Mouse (Mus musculus) Patski (cell line): ENCODE results near the gene Ero1lb. TPM values are rescaled to one million over a fixed set of nuclear protein-coding genes. Genes with fewer than 3 reads are reported as not detected.

Source experiments
- ATAC-seq: fragments of 100-300 bp; one replicate; pipeline ENCODE4 v1.8.0; 2021
- CTCF ChIA-PET: fragments of 350-600 bp; sonication (Branson Sonifier 250); formaldehyde crosslinking; loops from one replicate; lab custom pipeline; 2022; ENCODE audit warnings: inconsistent platforms; lab: Charles Lee
- POLR2A ChIA-PET: fragments of 350-600 bp; sonication (Branson Sonifier 250); formaldehyde crosslinking; loops from one replicate; lab custom pipeline; 2022; ENCODE audit warnings: antibody characterized with exemption, inconsistent platforms; lab: Charles Lee
- DNase-seq: peaks from one replicate; pipeline ENCODE4 v3.0.0-alpha.2; 2011; ENCODE audit warnings: low read depth, low spot score
- H3K27me3 ChIP-seq: fragments of 371-371 bp; one replicate; pipeline ENCODE4 v1.5.1; 2021
- CTCF ChIP-seq: fragments of 100-300 bp; IDR thresholded peaks from one replicate; pipeline ENCODE4 v1.5.1; 2021
- in situ Hi-C: fragments of 300-500 bp; cut with MboI; formaldehyde crosslinking; loops from 3 replicates; pipeline ENCODE4 v1.11.1; 2018; ENCODE audit warnings: low pct_unique_long_range_greater_than_20kb, mixed read lengths
- polyA plus RNA-seq: library from polyadenylated mRNA; unstranded; gene quantifications from one replicate; pipeline ENCODE4 v1.2.3, GENCODE M21; 2021

Gene Ero1lb
- polyA plus RNA-seq, result 7.1 TPM

DNA sequence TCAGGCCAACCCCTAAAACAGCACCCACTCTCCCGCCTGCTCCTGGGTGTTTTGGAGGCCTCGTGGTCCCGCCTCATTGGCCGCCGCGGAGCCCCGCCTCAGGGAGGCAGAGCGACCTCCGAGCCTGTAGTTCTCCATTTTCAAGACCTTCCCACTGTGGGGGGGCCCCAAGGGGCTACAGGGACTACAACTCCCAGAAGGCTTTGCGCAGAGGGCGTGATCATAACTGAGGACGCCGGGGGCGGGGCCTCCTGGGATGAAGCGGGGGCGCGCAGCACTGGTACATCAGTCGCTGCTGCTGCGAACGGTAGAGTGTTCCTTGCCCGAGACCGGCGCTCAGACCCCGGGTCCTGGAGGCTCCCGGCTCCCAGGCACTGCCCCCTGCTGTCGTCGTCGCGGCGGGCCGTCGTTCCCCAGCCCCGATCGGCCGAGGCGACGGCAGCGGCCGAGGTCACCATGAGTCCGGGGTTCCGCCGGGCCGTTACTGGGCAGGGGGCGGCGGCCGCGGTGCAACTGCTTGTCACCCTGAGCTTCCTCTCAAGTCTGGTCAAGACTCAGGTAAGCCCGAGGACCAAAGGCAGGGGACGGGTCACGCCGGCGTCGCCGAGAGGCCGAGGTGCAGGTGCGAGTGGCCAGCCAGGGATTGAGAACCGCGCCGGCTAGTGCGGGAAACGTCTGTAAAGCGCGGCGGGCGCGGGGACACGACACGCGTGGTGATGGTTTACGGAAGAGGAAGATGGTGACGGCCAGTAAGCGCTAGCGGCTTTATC is at the start of gene Ero1lb:
TSS of gene Ero1lb (plus strand) at position 254 of the 770 bp plus-strand sequence.
- DNase-seq, result peak; percentile 71
- ChIA-PET POLR2A (no interaction called here), CTCF (interaction anchor here (1.2 to 2.5 kb wide), 2 partner anchors 15 to 24 kb away, joined by 3 to 6 read pairs; no protein-coding TSS in a partner anchor)
- peaks cover 6% of the 10 kb centered on the region for H3K27me3 ChIP-seq
- TF ChIP-seq CTCF, result peak; percentile 33
- in situ Hi-C loops, result no loop called here
- ATAC-seq, result peak; percentile 99

DNA sequence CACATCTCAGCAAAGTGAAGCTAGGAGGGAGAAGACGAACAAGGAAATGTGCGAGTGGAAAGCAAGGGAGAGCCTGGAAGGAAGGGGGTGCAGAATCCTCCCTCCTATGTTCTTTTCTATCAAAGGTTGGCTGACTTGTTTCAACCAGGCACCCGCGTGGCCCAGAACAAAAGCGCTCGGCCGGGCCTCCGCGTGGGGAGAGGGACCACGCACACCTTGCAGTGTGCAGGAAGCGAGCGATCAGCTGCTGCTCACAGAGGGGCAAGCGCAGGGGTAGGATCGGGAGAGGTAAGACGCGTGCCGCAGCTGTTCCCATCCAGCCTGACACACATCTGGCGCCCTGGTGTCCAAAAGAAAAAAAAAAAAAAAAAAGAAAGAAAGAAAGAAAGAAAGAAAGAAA is 46.3 kb upstream of the Ero1lb start:
- TF ChIP-seq CTCF, result no peak
- ChIA-PET POLR2A (no interaction called here), CTCF (interaction anchor here (0.8 kb wide), 1 partner anchor 15 kb away, joined by 3 read pairs; no protein-coding TSS in a partner anchor)
- peaks cover 24% of the 10 kb centered on the region for H3K27me3 ChIP-seq
- DNase-seq (no peak), ATAC-seq (no peak)
- in situ Hi-C loops, result no loop called here

DNA sequence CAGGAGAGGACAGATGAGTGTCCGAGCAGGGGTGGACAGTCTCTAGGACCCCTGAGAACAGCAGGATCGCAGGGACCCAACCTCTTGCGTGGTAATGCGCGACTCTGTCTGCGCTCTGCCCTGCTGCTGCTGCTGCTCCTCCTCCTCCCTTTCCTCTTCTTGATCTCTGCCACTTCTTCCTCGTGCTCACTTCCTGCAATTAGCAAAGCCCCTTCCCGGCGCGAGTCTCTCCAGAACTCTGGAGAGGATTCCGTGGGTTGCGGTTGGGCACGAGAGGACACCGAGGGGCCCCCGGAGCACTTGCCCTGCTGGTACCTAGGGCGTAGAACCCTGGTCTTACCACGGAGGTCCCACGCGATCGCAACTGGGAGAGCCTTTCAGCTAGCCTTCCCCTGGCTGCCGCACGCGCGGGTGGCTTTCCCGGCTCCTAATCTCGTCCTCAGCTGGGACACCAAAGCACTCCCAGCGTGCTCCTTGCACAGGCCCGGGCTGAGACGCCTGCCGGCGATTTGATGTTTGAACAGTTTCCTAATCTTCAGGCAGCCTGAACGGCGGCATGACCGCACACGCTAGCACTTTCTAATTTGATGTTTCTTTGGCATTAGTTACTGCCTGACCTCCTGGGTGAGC is 45.6 kb upstream of the Ero1lb start, which contains the start of gene Edaradd:
TSS of gene Edaradd (minus strand) at position 484 of the 630 bp plus-strand sequence.
- peaks cover 24% of the 10 kb centered on the region for H3K27me3 ChIP-seq
- ChIA-PET CTCF (interaction anchor here (1.2 kb wide), 1 partner anchor 8 kb away, joined by 3 read pairs; no protein-coding TSS in a partner anchor), POLR2A (no interaction called here)
- TF ChIP-seq CTCF, result no peak
- no peak for ATAC-seq
- DNase-seq, result no peak
- in situ Hi-C loops, result no loop called here

DNA sequence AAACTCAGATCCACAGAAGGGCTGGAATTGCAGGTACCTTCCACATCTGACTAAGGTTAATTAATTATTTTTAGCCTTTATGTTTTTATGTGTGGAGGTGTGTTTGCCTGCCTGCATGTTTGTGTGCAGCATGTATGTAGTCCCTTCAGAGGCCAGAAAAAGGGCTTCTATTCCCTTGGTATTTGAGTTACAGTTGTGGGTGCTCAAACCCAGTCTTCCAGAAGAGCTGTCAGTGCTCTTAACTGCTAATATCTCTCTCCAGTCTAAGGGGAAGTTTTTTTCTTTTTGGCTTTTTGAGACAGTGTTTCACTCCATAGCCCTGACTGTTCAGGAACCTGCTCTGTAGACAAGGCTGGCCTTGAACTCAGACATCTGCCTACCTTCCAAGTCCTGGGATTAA is 43.3 kb upstream of the Ero1lb start:
- no peak for TF ChIP-seq CTCF
- ATAC-seq (no peak), DNase-seq (no peak)
- H3K27me3 ChIP-seq, result peaks cover 21% of the 10 kb centered on the region
- ChIA-PET CTCF (interaction anchor here (0.6 kb wide), 1 partner anchor 10 kb away, joined by 3 read pairs; no protein-coding TSS in a partner anchor), POLR2A (interaction anchor here (0.7 kb wide), 1 partner anchor 282 kb away, joined by 3 read pairs; no protein-coding TSS in a partner anchor)
- in situ Hi-C loops, result no loop called here

DNA sequence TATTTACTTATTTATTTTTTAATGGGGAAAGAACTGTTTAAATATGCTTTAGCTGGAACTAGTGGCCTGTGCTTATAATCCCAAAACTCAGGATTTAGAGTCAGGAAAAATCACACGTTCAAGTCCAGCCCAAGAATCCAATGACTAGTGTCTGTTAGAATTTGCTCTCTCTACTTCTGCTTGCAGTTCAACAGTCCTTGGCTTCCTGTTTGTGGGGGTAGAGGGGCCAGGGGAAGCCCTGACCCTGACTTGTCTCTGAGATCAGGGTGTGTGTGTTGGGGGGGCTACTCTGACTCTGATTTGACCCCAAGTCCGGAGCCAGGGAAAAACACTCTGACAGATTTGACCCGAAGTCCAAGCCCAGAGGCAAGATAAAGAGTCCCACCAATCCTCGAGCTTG is 40.0 kb upstream of the Ero1lb start:
- ATAC-seq, result no peak
- ChIA-PET POLR2A (no interaction called here), CTCF (interaction anchor here (1.8 kb wide), 1 partner anchor 9 kb away, joined by 6 read pairs; no protein-coding TSS in a partner anchor)
- DNase-seq, result no peak
- in situ Hi-C loops, result no loop called here
- peaks cover 7% of the 10 kb centered on the region for H3K27me3 ChIP-seq
- no peak for TF ChIP-seq CTCF

DNA sequence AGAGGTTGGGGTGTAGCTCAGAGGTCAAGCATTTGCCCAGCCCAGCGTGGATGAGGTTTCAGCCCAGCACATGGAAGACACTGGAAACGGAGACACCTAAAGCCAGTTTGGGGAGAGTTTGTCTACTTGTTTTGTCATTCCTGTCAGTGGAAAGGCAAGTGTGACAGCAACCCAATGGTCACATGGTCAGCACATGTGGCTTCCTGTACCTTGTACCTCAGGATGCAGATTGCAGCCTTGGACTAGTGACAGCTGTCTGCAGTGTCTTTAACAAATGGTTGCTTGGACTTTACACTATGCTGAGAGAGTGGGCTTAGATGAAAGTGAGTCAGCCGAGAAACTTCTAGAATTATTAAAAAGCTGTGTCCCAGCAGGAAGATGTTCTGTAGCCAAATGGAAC is 31.0 kb upstream of the Ero1lb start:
- TF ChIP-seq CTCF, result no peak
- no peaks in the 10 kb centered on the region for H3K27me3 ChIP-seq
- ATAC-seq (no peak), DNase-seq (no peak)
- in situ Hi-C loops, result no loop called here
- ChIA-PET CTCF (interaction anchor here (1.0 to 3.3 kb wide), 4 partner anchors 11 to 62 kb away, joined by 3 to 19 read pairs (median 3); no protein-coding TSS in a partner anchor), POLR2A (no interaction called here)

DNA sequence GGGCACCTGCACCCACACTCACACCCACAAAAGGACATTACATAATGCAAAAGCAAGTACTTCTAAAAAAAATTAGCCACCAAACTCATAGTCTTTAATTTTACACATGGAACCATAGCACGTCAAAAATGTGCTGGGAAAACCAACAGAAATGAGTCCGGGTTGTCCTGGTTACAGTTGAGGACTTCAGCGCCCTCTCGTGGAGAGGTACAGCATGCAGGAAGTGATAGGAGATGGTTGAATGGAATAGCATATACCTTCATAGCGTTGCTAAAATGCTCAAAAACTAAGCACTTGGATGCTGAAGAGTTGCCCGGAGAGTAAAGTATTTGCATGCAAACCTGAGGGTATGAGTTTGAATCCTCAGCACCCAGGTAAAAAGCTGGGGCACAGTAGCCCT is 27.7 kb upstream of the Ero1lb start:
- CTCF ChIA-PET, result interaction anchor here (0.7 to 7.2 kb wide), 3 partner anchors 51 to 69 kb away, joined by 3 to 36 read pairs (median 3); no protein-coding TSS in a partner anchor
- H3K27me3 ChIP-seq, result peaks cover 15% of the 10 kb centered on the region
- in situ Hi-C loops, result no loop called here
- ATAC-seq (no peak), DNase-seq (no peak)
- POLR2A ChIA-PET, result no interaction called here
- peak; percentile 76 for TF ChIP-seq CTCF

DNA sequence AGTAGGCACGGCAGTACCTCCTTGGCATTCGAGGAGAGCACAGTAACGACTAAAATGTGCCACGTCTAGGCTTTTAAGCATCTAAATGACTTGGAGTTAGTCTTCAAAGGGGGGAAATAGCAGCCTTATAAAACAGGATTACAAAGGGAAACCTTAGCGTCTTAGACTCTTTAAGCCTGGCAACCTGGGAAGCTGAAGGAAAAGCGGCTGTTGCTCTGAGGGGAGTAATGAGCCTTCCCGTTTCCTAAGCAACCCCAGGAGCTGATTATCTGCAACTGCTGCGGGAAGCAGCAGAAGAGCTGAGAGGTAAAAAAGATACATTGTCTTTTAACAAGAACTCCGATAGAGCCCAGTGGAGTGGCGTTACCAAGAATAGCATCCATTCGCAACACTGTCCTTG is 26.0 kb upstream of the Ero1lb start:
- no peak for TF ChIP-seq CTCF
- CTCF ChIA-PET, result interaction anchor here (7.2 kb wide), 1 partner anchor 64 kb away, joined by 36 read pairs; no protein-coding TSS in a partner anchor
- ATAC-seq (no peak), DNase-seq (no peak)
- peaks cover 21% of the 10 kb centered on the region for H3K27me3 ChIP-seq
- in situ Hi-C loops, result loop anchor here (5.0 kb wide), 1 partner anchor 62 kb away; no protein-coding TSS in a partner anchor
- POLR2A ChIA-PET, result no interaction called here

DNA sequence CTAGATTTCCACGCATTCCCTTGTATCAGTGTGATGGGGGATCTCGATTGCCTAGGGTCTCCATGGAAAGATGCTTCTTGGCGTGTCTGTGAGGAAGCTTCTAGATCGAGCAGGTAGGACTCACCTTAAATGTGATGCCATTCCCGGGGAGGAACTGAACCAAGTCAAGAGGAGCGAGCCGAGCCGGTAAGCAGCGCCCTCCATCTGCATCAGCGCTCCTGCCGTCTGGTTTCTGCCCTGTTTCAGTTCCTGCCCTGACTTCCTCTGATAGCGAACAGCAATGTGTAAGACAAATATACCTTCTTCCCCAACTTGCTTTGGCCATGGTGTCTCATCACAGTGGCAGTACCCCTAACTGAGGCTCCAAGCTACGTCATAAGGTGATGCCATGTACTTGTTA is 25.6 kb upstream of the Ero1lb start:
- POLR2A ChIA-PET, result no interaction called here
- in situ Hi-C loops, result loop anchor here (5.0 kb wide), 1 partner anchor 63 kb away; no protein-coding TSS in a partner anchor
- TF ChIP-seq CTCF, result no peak
- DNase-seq, result no peak
- no peak for ATAC-seq
- H3K27me3 ChIP-seq, result peaks cover 21% of the 10 kb centered on the region
- CTCF ChIA-PET, result interaction anchor here (7.2 kb wide), 1 partner anchor 65 kb away, joined by 36 read pairs; no protein-coding TSS in a partner anchor
